16 mouse cellular contexts compared by ENCODE assay signal in the genomic region with DNA sequence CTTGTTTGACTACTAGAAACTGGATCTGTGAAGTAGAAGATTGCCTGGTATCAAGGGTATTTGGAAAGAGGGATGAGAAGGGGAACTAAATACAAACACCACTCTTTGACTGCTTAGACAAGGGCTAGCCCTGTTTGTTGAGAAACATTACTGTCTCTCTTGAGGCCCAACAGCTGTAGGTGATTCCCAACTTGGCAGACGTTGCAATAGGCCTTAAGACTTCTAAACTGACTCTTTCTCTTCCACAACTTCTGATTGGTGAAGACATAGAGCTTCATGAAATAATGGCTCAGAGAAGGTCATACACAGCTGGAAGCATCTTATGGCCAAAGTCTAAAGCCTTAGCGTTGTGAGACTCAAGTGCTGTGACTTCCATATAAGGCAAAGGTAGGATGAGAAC. TPM values are rescaled to one million over a fixed set of nuclear protein-coding genes. Genes with fewer than 3 reads are reported as not detected.
"Had no signal": no experiment of that assay in that cellular context is flagged by ENCODE, and none has a peak within 500 bp of the region (broad histone marks: within the 10 kb centered on the region; RNA-seq: fewer than 3 reads in every experiment).

No protein-coding gene starts in this region.

- H3K36me3 ChIP-seq: kidney, embryonic 15.5 days; limb, embryonic 10.5 days; liver, embryonic 15.5 days; lung, embryonic 15.5 days; midbrain, embryonic 15.5 days; neural tube, embryonic 12.5 days had no signal

- H3K9me3 ChIP-seq: kidney, embryonic 15.5 days; limb, embryonic 10.5 days; liver, embryonic 15.5 days; lung, embryonic 15.5 days; midbrain, embryonic 15.5 days; neural tube, embryonic 12.5 days had no signal

- DNase-seq: kidney, adult 18-20 months; kidney, postnatal 25 days; retina, postnatal 1 day; right cerebral cortex, postnatal 14 days; thymus, postnatal 4 days had no signal

- H3K4me3 ChIP-seq: kidney, embryonic 15.5 days; left cerebral cortex, adult 2 months; limb, embryonic 10.5 days; liver, embryonic 15.5 days; lung, embryonic 15.5 days; megakaryocyte, embryonic 14.5 days; midbrain, embryonic 15.5 days; neural tube, embryonic 12.5 days had no signal

- ATAC-seq: midbrain, embryonic 15.5 days had no signal

- H3K4me2 ChIP-seq: kidney, embryonic 15.5 days; liver, embryonic 11.5 days; liver, embryonic 15.5 days; lung, embryonic 15.5 days; midbrain, embryonic 11.5 days; midbrain, embryonic 15.5 days; neural tube, embryonic 12.5 days had no signal

- H3K27me3 ChIP-seq: kidney, embryonic 15.5 days; liver, embryonic 15.5 days; lung, embryonic 15.5 days; megakaryocyte, embryonic 14.5 days; midbrain, embryonic 15.5 days; neural tube, embryonic 12.5 days had no signal

- H3K27ac ChIP-seq: kidney, embryonic 15.5 days; left cerebral cortex, adult 2 months; limb, embryonic 10.5 days; liver, embryonic 15.5 days; lung, embryonic 15.5 days; macrophage; midbrain, embryonic 15.5 days; neural tube, embryonic 12.5 days had no signal

- H3K4me1 ChIP-seq: kidney, embryonic 15.5 days; limb, embryonic 10.5 days; liver, embryonic 15.5 days; megakaryocyte, embryonic 14.5 days; midbrain, embryonic 15.5 days; neural tube, embryonic 12.5 days had no signal

- H3K9ac ChIP-seq: kidney, embryonic 15.5 days; liver, embryonic 15.5 days; lung, embryonic 15.5 days; midbrain, embryonic 15.5 days; neural tube, embryonic 12.5 days had no signal

RNA-seq across cellular contexts. Expression of gene Abi3bp, which starts 26.2 kb away (rescaled TPM):
- polyA plus RNA-seq: macrophage had no signal
